Mouse (Mus musculus) lung, postnatal 14 days (tissue): ENCODE data around the gene Rnf186.

Experiments
- DNase-seq: peaks from one replicate; pipeline ENCODE4 v3.0.0; 2021

Gene Rnf186

DNA sequence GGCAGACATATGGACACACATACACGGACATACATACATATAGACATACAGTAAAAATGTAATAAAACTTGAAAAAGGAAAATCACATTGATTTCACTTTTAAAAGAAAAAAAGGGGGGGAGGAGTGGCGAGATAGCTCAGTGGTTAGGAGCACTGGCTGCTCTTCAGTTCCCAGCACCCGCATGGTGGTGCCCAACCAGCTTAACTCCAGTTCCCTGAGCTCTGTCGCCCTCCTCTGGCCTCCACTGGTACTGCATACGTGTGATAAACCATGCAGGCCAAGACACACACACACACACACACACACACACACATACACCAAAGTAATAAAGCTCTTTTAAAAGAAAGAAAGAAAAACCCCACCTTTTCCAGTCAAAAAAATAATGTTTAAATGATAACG is 47.9 kb downstream of the Rnf186 start:
- DNase-seq = no peak
